9 mouse cellular contexts compared by ENCODE assay signal in the genomic region with DNA sequence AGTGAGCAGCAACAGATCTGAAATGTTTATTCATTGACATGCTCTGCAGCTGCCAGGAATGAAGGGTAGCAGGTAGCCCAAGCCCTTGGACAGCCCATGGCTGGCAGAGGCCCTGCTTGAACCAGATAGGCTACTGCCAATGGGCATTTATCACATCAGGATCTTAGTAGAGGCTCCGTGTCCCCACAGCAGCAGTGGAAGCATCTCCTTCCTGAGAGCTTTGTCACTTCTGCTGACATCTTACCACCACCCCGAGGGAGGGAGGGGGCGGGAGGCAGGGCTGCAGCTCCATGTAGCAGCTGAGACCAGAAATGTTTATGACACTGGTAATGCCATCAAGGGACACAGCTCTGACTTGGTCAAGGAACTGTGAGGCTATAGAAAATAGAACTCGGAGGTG. TPM values are rescaled to one million over a fixed set of nuclear protein-coding genes. Genes with fewer than 3 reads are reported as not detected.
A peak's percentile ranks its signal among the peaks of the same experiment; 100 is the strongest.
DNase-seq lines count a peak whose midpoint lies in the region; ATAC-seq lines count a peak whose summit lies in the region.
"Had no signal": no experiment of that assay in that cellular context is flagged by ENCODE, and none has a peak within 500 bp of the region (broad histone marks: within the 10 kb centered on the region; RNA-seq: fewer than 3 reads in every experiment).

No protein-coding gene starts in this region.

- no peak for ATAC-seq in midbrain, embryonic 13.5 days
- no peak for ATAC-seq in midbrain, embryonic 15.5 days (replicated peaks)
- no peak for ATAC-seq in intestine, embryonic 16.5 days

- DNase-seq in gastrocnemius, postnatal 10 days: peak; percentile 9
- DNase-seq in gastrocnemius, adult 8-10 months (ENCODE audit: low spot score in 2 of 2): no peak
- peak; percentile 42 for DNase-seq in testis, postnatal 10 days (ENCODE audit: low spot score)
- DNase-seq in spleen, adult 12 weeks (ENCODE audit: low spot score): no peak
- DNase-seq in right cerebral cortex, adult 2 months (ENCODE audit: low spot score in 2 of 2): no peak

- H3K4me3 ChIP-seq in midbrain, embryonic 13.5 days (replicated peaks): no peak overlapping the region
- no peak overlapping the region for H3K4me3 ChIP-seq in midbrain, embryonic 15.5 days
- H3K4me3 ChIP-seq in intestine, embryonic 16.5 days (ENCODE audit: low read length): no peak overlapping the region

- peak overlapping the region; percentile 74 for H3K4me2 ChIP-seq in midbrain, embryonic 13.5 days (replicated peaks)
- H3K4me2 ChIP-seq in midbrain, embryonic 15.5 days: no peak overlapping the region
- H3K4me2 ChIP-seq in intestine, embryonic 16.5 days (ENCODE audit: low read depth, low read length): no peak overlapping the region

- no peak overlapping the region for H3K27ac ChIP-seq in midbrain, embryonic 13.5 days
- H3K27ac ChIP-seq in midbrain, embryonic 15.5 days: no peak overlapping the region
- peak overlapping the region; percentile 90 for H3K27ac ChIP-seq in intestine, embryonic 16.5 days (ENCODE audit: low read length)

- H3K9ac ChIP-seq in midbrain, embryonic 13.5 days (replicated peaks): peak overlapping the region; percentile 70; the same call in 1 of the 2 replicates
- no peak overlapping the region for H3K9ac ChIP-seq in midbrain, embryonic 15.5 days
- peak overlapping the region; percentile 76; the same call in 1 of the 2 replicates for H3K9ac ChIP-seq in intestine, embryonic 16.5 days (ENCODE audit: low read depth, low read length)

- peaks cover 13% of the 10 kb centered on the region for H3K36me3 ChIP-seq in midbrain, embryonic 13.5 days
- H3K36me3 ChIP-seq in midbrain, embryonic 15.5 days (replicated peaks): 0 out of 2 replicates have a peak, but pooled peaks cover under 1% of the 10 kb centered on the region
- peaks cover 4% of the 10 kb centered on the region; the same call in 1 of the 2 replicates for H3K36me3 ChIP-seq in intestine, embryonic 16.5 days (ENCODE audit: control insufficient read depth, insufficient read depth, low read length)

- H3K27me3 ChIP-seq in midbrain, embryonic 13.5 days: peaks cover 29% of the 10 kb centered on the region
- peaks cover 22% of the 10 kb centered on the region for H3K27me3 ChIP-seq in midbrain, embryonic 15.5 days (replicated peaks)
- peaks cover 9% of the 10 kb centered on the region; the same call in 1 of the 2 replicates for H3K27me3 ChIP-seq in intestine, embryonic 16.5 days (replicated peaks; ENCODE audit: control insufficient read depth, insufficient read depth, low read length)

- H3K4me1 ChIP-seq in midbrain, embryonic 13.5 days (replicated peaks): peaks cover 33% of the 10 kb centered on the region
- H3K4me1 ChIP-seq in midbrain, embryonic 15.5 days: peaks cover 34% of the 10 kb centered on the region
- peaks cover 22% of the 10 kb centered on the region for H3K4me1 ChIP-seq in intestine, embryonic 16.5 days (ENCODE audit: control insufficient read depth, insufficient read depth, low read length)

- WGBS in midbrain, embryonic 13.5 days: 88% methylated on average over 4 of the region's 4 CpGs
- WGBS in midbrain, embryonic 15.5 days: 90% methylated on average over 4 of the region's 4 CpGs
- 80% methylated on average over 4 of the region's 4 CpGs for WGBS in intestine, embryonic 16.5 days

- H3K9me3 ChIP-seq in midbrain, embryonic 13.5 days: no peaks in the 10 kb centered on the region
- H3K9me3 ChIP-seq in midbrain, embryonic 15.5 days: no peaks in the 10 kb centered on the region
- no peaks in the 10 kb centered on the region for H3K9me3 ChIP-seq in intestine, embryonic 16.5 days (ENCODE audit: control insufficient read depth, low read length)

RNA-seq across cellular contexts. Expression of a gene that starts 6.9 kb away (rescaled TPM):
- total RNA-seq in gastrocnemius, postnatal 10 days (2021): under 1 TPM in 1 of 2 experiments, not detected in 1; 0.36 TPM
- not detected for total RNA-seq in gastrocnemius, adult 8-10 months (2022)
- polyA plus RNA-seq in midbrain, embryonic 13.5 days (2015; fragmentation: Nextera tagmentation; extraction: Ambion mirVana): 2.0 and 2.3 TPM in 2 replicates
- polyA plus RNA-seq in midbrain, embryonic 15.5 days (2015; fragmentation: Nextera tagmentation; extraction: Ambion mirVana): 3.2 and 3.6 TPM in 2 replicates
- 1.0 and 1.4 TPM in 2 replicates for polyA plus RNA-seq in intestine, embryonic 16.5 days (2015; fragmentation: Nextera tagmentation; extraction: Ambion mirVana)
- total RNA-seq: layer of hippocampus, adult 8-10 months had no signal

RNA-seq across cellular contexts. Expression of a gene that starts 19.2 kb away (rescaled TPM):
- total RNA-seq in gastrocnemius, postnatal 10 days (2021): under 1 TPM; 0.31 to 0.93 TPM
- 1 to 10 TPM in 3 of 4 experiments, under 1 TPM in 1; 0.65 to 1.9 (median 1.4) TPM for total RNA-seq in gastrocnemius, adult 8-10 months (2022)
- 0.57 TPM in 2 replicates for polyA plus RNA-seq in midbrain, embryonic 13.5 days (2015; fragmentation: Nextera tagmentation; extraction: Ambion mirVana)
- polyA plus RNA-seq in midbrain, embryonic 15.5 days (2015; fragmentation: Nextera tagmentation; extraction: Ambion mirVana): 0.56 and 0.83 TPM in 2 replicates
- 0.55 and 0.86 TPM in 2 replicates for polyA plus RNA-seq in intestine, embryonic 16.5 days (2015; fragmentation: Nextera tagmentation; extraction: Ambion mirVana)

RNA-seq across cellular contexts. Expression of a gene that starts 26.4 kb away (rescaled TPM):
- total RNA-seq in gastrocnemius, postnatal 10 days (2021): not detected
- total RNA-seq in gastrocnemius, adult 8-10 months (2022): not detected
- not detected in 2 replicates for polyA plus RNA-seq in midbrain, embryonic 13.5 days (2015; fragmentation: Nextera tagmentation; extraction: Ambion mirVana)
- not detected in 2 replicates for polyA plus RNA-seq in midbrain, embryonic 15.5 days (2015; fragmentation: Nextera tagmentation; extraction: Ambion mirVana)
- 4.2 and 4.7 TPM in 2 replicates for polyA plus RNA-seq in intestine, embryonic 16.5 days (2015; fragmentation: Nextera tagmentation; extraction: Ambion mirVana)

RNA-seq across cellular contexts. Expression of a gene that starts 40.2 kb away (rescaled TPM):
- total RNA-seq in gastrocnemius, postnatal 10 days (2021): 10 to 100 TPM; 87.9 to 96.0 TPM
- 10 to 100 TPM; 68.8 to 85.8 (median 77.5) TPM for total RNA-seq in gastrocnemius, adult 8-10 months (2022)
- 125 and 128 TPM in 2 replicates for polyA plus RNA-seq in midbrain, embryonic 13.5 days (2015; fragmentation: Nextera tagmentation; extraction: Ambion mirVana)
- polyA plus RNA-seq in midbrain, embryonic 15.5 days (2015; fragmentation: Nextera tagmentation; extraction: Ambion mirVana): 113 and 118 TPM in 2 replicates
- polyA plus RNA-seq in intestine, embryonic 16.5 days (2015; fragmentation: Nextera tagmentation; extraction: Ambion mirVana): 165 and 171 TPM in 2 replicates

RNA-seq across cellular contexts. Expression of a gene that starts 40.4 kb away (rescaled TPM):
- 1 to 10 TPM; 3.1 to 3.8 TPM for total RNA-seq in gastrocnemius, postnatal 10 days (2021)
- total RNA-seq in gastrocnemius, adult 8-10 months (2022): 1 to 10 TPM in 3 of 4 experiments, under 1 TPM in 1; 0.94 to 1.8 (median 1.6) TPM
- 25.0 and 26.9 TPM in 2 replicates for polyA plus RNA-seq in midbrain, embryonic 13.5 days (2015; fragmentation: Nextera tagmentation; extraction: Ambion mirVana)
- polyA plus RNA-seq in midbrain, embryonic 15.5 days (2015; fragmentation: Nextera tagmentation; extraction: Ambion mirVana): 38.5 and 38.9 TPM in 2 replicates
- 11.7 and 12.0 TPM in 2 replicates for polyA plus RNA-seq in intestine, embryonic 16.5 days (2015; fragmentation: Nextera tagmentation; extraction: Ambion mirVana)

Comparison
In these comparisons a context has a peak if more than half of its experiments do, and no peak if none do; other contexts are left out.
1. DNase-seq: peak in gastrocnemius, postnatal 10 days (single experiment) and testis, postnatal 10 days (single experiment); none in gastrocnemius, adult 8-10 months (0 of 2), spleen, adult 12 weeks (single experiment) and right cerebral cortex, adult 2 months (0 of 2).